Mouse (Mus musculus) lung, adult 2 months (tissue): ENCODE results near the gene Magi2.

Experiments used
- CTCF ChIP-seq: fragments of 200-500 bp; IDR thresholded peaks from 2 replicates; pipeline ENCODE4 v1.5.1; 2011; ENCODE audit warnings: mild to moderate bottlenecking, low read length, control low read depth; ENCODE audit not compliant: insufficient read depth
- POLR2A ChIP-seq: fragments of 200-500 bp; IDR thresholded peaks from 2 replicates; pipeline ENCODE4 v1.6.1; 2011; ENCODE audit warnings: low read depth, mild to moderate bottlenecking, control low read depth, low read length, borderline replicate concordance; ENCODE audit errors: extremely low read depth

DNA sequence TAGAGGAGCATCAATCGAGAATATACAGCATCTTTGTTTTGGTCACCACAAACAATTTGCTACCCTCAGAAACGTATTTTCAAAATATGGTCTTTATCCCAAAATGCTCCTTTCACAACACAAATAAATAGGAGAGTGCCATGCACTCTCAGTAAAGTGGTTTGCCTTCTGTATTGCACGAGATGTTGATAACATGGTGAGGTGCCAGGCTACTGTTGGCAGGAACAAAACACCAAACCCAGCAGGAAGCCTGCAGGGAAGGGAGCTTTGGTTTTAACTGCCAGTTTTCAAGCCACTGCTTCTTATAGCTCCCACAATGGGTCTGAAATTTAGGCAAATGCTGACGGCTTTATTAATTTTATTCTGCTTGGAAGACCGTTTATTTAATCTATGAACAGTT, 1131.6 kb downstream of the Magi2 start:
- TF ChIP-seq CTCF = no peak
- no peak for TF ChIP-seq POLR2A
